Mouse (Mus musculus) activated CD4-positive, CD25-positive, alpha-beta regulatory T cell, adult 4 months (primary cell): ENCODE results near the gene Zfp750. TPM values are rescaled to one million over a fixed set of nuclear protein-coding genes. Genes with fewer than 3 reads are reported as not detected.
A peak's percentile ranks its signal among the peaks of the same experiment; 100 is the strongest.

ENCODE experiments used
- ATAC-seq: one replicate; pipeline ENCODE4 v1.8.0; 2017
- polyA plus RNA-seq, 2 experiments: library from polyadenylated mRNA; unstranded; fragments of 100-300 nt; shearing (Covaris generic); gene quantifications; one replicate each; pipeline ENCODE4 v1.2.1; 2017

The Zfp750 gene
- polyA plus RNA-seq, 2 experiments from 2014 or later, result 0.70 to 0.97 TPM

DNA sequence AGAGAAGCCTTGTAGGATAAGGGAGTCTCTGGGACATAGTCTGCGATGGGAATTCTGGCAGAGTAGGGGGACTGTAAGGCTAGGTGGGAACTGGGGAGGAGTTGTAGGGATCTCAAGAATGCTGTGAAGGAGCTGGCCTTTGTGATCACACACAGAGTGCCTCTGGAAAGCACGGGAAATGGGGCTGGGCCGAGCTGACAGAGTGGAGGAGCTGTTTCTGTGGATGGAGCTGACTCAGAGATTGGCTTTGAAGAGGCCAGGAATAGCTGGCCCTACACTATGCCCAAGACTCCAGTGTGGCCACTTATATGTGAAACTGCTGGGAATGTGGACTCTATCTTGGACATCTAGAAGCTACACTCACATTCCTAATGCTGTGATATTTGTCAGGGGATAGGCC is 17.4 kb upstream of the Zfp750 start:
- ATAC-seq, result no peak

DNA sequence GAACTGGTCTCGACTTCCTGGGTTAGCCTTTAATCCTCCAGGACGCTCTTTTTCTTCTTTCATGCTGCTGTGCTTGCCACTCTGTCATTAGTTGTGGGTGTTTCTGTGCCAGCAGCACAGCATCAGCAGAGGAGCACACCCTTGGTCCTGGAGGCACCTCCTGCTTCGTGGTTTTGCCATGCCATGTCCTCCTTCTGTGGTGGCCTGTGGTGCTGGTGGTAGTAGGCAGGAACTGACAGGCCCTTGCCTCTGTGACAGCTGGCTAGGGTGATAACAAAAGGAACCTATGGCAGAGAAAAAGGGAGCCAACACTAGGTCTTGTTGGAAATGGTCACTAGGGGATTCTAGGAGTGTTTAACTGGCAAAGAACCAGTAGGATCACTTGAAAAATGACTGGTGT is 10.6 kb upstream of the Zfp750 start:
- no peak for ATAC-seq

DNA sequence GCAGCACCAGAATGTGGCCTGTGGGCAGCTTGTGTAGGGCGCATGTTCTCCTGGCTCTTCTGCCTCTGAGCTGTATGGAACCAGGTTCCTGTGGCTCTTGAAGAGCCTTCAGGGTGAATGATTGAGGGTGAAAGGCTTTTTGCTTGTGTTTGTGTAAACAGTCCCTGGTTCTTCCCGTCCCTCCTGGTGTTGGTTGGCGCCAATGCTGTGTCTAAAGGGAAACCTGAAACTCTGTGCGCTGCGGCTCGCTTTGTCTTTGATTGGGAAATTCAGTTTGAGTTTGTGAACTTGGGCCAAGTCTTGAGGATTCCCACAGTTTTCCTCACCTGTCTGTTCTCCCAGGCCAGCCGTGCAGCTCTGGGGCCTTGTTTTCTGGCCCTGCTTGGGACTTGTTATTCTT is 5.1 kb upstream of the Zfp750 start:
- ATAC-seq, result no peak

DNA sequence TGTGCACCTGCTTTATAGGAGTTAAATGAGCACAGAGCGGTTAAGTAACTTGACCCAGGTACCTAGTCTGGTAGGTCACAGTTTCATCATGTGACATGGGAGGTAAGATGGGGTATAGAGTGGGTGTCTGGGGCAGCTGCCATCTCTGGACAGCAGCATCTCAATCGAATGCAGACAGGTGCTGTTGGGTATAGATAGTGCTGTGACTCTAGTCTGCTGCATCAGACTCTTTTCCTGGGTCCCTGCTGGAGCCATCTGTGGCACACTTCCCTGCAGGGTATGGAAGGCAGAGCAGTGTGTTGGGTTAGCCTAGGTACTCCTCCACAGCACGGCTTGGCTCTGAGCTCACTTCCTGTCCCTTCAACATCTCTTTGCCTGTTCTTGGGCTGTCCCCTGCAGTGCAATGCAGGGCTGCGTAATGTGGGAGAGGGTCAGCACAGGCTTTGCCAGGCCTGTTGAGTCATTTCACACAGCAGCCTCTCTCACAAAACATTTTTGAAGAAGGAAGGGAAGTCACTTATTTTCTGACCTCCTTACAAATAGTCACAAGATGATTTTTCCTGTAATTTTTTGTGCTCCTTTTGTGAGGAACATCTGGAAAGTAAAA is 3.1 kb upstream of the Zfp750 start:
- no peak for ATAC-seq

DNA sequence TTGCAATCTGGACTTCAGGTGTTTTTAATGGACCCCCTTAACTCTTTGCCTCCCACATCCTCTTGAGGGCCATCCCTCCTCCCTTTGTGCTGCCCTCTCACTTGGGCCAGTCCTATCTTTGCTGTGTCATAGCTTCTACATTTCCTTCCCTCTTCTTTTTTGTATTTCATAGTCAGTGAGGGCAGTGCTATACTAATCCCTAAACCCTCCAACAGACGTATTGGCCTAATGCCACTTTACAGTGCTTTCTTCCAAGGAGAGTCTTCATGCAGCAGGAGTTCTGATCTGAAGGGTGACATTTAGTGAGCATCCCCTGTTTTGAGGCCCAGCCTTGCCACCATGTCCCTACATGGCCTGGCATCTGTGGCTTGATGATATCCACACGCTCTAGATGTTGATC is 1.6 kb upstream of the Zfp750 start:
- no peak for ATAC-seq

DNA sequence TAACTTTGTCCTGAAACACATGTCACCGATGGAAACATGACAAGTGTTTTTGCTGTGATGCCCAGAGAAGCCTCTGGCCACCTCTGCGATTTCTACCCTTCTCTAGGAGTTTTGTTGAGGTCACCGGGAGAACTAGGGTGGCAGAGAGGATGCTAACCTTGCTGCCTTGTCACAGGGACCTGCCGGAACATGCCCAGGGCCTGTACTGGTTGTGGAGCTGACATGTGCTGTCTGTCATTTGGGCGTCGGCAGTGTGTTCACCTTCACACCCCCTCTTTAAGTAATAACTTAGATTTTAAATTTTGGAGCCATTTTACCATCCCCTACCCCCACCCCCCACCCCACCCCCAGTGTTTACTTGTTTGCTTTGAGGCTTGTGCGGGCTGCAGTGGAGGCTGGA is 570 bp upstream of the Zfp750 start:
- ATAC-seq, result no peak

DNA sequence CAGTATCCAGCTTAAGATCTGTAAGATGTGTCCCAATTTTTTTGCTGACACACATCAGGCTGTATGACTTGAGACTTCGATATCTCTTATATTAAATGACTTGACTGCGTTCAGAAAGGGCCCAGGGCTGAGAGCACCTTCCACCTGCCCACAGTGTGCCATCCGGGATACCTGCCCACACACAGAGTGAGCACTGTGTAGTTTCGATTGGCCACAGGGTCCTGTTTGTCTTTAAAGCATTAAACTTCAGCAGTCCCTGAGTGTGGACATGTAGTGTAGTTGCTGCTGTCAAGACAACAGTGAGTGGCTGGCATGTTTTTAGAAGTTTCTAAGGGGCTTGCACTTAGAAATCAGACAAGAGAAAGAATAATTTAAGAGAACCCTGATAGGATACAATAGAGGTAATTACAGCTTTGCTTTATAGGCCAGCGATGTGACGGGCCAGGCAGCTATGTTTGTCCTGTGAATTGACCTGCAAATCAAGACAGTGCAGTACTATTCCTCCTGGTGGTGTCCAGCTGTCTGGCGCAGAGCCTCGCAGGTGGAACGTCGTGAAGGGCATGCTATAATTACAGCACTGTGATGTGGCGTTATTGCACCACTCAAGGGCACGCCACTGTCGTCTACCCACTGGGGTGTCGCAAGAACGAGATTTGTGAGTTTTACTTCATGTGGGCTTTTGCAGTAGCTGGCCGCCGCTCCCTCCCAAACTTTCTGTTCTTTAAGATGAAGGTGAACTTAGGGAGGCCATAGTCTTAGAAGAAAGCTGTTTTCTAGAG is 1.3 kb downstream of the Zfp750 start:
- ATAC-seq, result no peak

DNA sequence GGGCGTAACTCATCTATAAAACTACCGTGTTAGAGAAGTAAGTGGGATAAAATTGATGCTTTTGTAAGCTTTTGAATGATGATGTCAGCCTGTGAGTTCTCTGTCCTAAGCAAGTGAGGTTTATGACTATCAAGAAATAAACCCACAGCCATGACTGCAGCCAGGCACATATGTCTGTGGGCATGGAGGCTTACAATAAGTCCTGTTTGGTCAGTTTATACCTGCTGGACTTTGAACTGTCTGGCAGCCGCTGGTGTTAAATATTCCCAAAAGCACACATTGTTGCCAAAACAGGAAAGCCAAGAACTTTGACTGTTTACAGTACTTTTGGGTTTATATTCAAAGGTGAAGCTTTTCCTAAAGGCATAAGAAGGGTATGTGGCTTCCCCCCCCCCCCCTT is 2.2 kb downstream of the Zfp750 start:
- ATAC-seq, result no peak

DNA sequence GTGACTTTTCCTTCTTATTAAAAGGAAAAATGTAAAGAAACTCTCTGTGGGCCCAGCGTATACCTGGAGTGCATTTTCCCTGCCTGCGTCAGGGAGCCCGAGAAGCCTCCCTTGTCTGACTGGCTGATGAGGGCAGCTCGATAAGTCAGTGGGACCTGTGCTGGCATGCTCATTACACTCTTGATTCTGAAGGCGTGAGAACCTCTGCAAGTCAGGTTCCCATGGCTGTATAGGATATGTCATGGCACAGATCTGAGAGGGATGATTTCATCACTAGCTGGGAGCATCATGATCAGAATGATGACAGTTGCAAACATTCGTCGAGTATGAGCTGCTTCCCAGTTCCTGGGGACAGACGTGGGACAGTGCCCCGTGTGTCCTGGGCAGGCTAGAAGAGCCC is 3.1 kb downstream of the Zfp750 start:
- no peak for ATAC-seq

DNA sequence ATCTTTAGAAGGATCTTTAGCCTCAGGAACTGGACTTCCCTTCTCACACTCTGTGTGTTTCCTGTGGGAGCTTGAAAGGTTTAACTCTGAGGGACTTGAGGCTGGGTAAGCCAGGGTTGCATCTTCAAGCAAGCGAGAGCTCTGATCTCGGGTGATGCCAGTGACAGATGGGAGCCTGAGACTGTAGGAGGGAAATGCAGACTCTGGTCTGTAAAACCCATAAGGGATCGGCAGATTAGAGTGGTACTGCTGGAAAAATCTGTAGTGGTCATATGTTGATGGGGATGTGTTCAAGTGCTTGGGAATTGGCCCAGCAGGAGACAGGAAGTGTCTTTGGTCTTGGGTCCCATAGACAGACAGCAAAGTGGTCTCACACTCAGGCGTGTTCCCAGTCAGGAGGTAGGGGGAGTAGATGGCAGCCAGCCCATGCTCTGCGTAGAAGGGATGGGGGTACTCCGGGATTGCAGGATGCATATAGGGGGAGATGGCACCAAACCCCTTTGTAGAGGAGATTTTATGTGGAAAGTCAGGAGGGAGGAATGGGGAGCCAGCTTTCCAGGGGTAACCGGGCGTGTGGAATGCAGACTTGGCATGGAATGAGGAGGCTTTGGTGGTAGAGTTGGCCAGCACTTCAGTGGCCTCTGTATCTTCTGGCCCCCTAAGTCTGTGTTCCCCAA is 6.1 kb downstream of the Zfp750 start:
- ATAC-seq, result no peak

DNA sequence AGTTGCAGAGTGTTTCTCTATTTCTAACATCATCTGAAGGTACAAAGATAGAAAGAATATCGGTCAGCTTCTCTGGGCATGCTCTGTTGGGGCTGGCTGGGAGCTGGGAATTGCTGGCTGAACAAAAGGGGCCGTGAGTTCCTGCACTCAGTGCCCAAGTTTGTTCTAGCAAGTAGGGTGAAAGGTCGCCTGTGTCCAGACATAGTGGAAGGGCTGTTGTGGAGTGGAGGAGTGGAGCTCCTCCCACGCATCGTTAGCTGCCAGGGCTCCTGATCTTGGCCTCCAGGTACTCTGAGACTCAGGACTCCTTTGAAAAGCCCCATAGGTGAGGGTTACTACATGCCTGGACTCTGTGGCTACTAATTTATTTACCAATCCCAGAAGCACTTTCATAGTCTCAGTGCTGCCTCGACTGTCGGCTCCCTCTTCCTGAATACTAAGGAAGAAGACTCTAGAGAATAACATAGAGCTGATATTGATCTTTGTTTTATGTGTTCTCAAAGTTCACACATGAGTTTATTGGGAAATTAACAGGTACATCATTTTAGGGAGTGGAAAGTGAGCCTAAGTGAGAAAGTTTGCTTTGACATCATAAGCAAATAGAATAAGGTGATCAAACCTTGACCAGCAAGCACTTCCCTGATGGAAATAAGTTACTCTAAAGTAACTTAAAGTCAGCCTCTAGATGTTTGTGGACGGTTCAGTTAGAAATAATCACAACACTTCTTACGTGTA is 8.5 kb downstream of the Zfp750 start:
- ATAC-seq, result no peak

DNA sequence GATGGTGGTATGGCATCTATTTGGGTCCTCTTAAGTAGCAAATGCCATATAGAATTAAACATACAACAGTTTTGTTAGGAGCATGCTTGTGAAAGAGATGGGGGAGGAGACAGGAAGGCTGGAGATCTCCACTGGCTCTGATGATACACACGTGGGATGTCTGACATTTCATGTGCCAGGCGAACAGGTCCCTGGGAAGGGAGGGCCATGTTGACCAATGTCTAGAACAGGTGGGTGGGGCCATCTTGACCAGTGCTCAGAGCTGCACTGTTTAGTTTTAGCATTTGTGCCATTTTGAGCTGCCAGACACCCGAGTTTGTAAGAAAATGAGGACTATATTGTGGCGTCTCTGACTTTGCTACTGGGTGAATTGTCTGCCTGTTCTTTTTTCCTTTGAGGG is 10.7 kb downstream of the Zfp750 start:
- ATAC-seq, result no peak

DNA sequence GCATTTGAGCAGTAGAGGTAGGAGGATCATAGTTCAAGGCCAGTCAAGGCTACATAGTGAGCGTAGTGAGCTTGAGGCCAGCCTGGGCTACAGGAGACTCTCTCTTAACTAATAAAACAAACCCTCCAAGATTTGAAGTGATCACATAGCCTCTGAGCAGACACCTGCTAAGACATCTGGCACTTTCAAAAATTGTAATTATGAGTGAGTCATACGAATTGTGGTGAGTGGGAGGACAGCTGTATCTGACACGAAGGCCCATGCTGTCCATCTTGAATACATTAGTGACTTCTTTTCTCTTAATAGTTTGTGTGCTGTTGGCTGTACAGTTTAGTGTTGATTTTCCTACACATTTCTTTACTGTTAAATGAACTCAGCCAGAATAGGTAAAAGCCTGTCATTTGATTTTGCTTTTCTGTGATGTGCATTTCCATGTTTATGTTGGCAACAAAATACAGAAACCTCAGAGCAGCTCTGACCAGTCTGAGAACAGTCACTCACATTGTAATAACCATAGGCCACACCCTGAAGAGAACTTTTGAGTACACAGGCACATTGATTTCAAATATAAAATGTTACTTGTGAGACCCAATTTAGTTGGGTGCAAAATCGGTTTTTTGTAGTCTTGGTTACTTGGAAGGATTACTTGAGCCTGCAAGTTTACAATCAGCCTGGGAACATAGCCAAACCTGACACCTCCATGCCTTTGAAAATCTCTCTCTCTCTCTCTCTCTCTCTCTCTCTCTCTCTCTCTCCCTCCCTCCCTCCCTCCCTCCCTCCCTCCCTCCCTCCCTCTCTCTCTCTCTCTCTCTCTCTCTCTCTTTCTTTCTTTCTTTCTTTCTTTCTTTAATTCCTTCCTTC is 16.9 kb downstream of the Zfp750 start:
- no peak for ATAC-seq

DNA sequence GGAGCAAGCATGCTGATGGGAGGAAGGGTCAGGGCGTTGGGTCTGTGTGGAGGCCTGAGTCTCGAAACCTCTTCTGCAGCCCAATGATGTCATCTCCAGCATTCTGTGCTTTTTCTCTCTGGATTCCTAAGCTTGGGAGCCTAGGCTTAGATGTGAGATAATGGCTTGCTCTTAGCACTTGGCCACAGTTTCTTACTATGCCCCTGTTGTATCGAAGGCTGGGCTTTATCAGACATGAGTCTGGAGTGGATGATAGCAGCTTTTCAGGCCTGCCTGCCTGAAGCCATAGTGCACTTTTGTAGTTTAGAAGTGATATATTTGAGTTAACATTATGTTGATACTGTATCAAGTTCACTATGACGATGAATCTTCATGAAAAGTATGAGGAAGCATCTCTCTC is 17.6 kb downstream of the Zfp750 start:
- no peak for ATAC-seq

DNA sequence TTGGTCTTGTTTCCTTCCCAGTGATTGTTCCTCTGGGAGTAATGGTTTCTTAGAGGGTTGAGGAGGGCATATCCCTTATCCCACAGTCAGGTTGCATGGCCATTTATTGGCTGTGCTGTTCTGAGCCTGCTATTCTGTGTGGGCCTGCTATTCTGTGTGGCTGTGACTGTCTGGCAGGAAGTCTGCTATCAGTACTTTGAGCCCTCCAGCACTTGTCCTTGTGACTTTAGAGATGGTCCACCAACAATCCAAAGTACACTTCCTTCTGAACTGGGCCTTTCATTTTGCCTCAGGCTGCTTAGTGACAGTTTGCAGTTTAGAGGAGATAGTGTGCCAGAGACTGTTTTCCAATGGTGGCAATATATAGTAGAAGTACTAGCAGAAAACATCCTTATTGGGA is 18.5 kb downstream of the Zfp750 start:
- no peak for ATAC-seq

DNA sequence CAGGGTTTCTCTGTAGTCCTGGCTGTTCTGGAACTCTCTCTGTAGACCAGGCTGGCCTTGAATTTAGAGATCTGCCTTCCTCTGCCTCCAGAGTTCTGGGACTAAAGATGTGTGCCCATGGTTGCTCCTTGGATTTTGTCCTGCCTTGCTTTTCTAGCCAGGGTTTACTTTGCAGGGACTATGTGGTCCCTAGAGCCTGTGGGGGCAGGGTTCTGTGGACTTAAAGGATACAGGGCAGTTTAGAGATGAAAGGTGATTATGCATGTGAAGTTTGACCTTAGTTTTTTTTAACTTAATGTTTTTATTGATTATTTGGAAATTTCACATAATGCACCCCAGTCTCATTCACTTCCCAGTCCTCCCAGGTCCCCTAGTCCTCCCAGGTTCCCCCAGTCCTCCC is 28.5 kb downstream of the Zfp750 start:
- no peak for ATAC-seq

DNA sequence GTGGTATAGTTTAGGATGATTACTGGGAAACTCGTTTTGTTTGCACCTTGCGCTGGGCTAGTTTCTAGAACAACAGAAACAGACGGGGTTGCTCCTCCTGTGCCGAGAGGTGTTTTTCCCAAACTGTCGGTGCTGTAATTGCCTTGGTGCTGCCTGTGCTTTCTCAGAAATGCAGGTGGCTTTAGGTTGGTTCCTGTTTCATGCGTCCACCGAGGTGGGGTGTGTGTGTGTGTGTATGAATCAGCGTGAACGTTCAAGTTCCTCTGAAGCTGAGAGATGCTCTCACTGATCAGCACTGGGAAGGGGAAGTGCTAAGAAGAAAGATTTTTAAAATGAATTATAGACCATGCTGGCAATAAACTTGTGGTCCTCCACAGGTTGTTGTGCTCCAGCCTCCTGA is 33.3 kb downstream of the Zfp750 start:
- ATAC-seq, result no peak

DNA sequence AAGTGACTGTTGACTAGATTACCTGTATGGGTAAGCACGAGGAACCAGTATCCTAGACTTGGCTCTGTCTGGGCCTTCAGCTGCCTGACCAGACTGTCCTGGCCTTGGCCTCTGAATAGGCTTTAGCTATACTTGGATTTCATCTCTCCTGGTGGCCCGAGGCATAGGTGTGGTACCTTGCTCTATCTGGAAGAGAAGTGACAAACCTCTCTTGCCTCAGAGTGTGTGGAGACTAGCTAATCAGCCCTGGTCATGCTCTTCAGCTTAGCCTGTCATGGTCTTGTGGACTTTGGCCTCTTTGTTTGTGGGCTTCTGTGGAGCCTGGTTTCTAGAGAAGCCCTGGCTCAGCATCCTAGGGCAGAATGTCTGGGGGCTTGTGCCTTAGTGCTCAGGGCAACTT is 38.0 kb downstream of the Zfp750 start:
- no peak for ATAC-seq

DNA sequence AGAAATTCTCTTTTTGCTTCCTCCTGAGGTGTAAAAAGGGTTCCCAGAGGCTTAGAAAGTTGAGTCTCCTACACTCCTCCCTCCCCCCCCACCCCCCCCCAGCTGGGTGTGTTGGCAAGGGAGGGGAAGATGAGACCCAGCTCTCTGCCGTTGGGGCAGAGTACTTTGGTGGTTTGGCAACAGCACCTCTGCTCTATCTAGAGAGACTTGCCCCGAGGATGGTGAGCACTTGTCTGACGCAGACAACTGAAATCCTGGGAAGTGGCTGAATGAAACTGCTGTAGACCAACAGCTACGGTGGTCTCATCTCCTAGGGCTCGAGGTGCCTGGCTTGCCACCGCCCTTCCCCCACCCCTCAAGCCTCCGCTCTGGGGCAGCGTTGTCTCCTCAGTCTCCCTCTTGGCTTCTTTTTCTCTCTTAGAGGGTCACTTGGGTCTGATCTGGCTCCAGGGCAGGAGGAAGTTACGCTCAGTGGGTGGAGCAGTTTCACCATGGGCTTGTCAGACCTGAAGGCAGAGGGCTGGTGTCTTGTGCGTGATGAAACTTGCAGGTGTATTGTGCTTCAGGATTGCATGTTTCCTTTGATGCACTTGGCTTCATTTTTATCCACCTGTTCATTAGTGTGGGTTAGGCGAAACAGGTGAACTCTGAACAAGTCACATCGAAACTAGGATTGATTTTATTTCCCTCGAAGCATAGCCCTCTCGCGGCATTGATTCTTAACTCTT is 39.5 kb downstream of the Zfp750 start:
- no peak for ATAC-seq

DNA sequence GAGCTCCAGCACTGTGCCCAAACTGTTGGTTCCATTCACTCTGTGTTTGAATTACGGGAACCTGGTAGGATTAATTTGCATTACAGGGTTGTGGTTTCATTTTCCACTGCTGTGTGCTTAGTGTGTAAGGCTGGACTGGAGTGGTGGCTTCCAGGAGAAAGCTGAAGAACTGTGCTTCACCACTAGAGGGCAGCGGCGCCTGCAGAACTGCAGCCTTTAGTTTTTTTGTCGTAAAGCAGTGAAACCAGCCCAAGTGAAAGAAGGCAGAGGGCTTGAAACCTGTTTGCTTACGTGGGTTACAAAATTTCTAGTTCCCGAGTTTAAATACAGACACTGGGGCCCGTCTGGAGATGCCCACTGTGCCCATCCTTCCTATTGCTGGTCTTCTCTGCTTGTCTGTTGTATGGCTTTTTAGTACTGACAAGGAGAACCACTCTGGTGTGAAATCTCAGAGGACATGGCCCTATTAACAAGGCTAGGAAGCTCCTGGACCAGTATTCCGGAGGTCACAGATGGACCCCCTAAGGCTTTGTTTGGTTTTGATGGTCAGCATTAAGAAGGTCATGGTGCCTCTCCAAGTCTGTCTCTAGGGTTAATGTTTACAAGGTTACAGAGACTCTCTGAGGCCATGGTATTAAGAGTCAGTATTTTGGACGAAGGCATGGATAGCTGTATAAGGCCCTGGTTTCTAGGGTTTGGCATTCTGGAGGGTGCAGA is 43.3 kb downstream of the Zfp750 start:
- ATAC-seq, result peak; percentile 81

DNA sequence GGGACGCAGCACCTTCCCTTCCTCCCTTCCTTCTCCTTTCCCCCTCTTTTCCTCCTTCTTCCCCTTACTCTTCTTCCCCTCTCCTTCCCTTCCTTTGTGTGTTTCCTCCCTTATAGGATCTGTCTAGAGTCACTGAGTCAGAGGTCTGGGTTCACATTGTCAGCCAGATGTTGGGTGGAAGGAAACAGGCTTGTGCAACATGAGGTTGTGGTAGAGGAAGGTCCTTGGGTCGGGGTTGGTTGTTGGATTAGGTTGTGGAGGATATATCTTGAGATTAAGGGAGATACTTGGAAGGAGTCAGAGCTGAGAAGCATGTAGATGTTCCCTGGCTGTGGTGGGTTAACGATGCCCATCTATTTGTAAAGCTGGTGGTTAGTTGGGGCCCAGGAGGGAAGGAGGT is 44.3 kb downstream of the Zfp750 start:
- ATAC-seq, result no peak
